Mouse (Mus musculus) regulatory T cell (primary cell): Measurements from ENCODE around the gene Gpa33.

Experiments used
- in situ Hi-C: fragments of 300-600 bp; cut with MboI, MseI; formaldehyde crosslinking; loops from one replicate; pipeline ENCODE4 v1.15.1; 2025; ENCODE audit warnings: high pct_unique_total_duplicates

The Gpa33 gene

GRCm38 (mm10) chr1:166130224-166130860 lies at the start of gene Gpa33:
Gpa33 (plus strand) TSS chr1:166130238.
- in situ Hi-C loops = no loop called here

GRCm38 (mm10) chr1:166088446-166089170 lies 41.4 kb upstream of the Gpa33 start:
- in situ Hi-C loops = no loop called here

DNA sequence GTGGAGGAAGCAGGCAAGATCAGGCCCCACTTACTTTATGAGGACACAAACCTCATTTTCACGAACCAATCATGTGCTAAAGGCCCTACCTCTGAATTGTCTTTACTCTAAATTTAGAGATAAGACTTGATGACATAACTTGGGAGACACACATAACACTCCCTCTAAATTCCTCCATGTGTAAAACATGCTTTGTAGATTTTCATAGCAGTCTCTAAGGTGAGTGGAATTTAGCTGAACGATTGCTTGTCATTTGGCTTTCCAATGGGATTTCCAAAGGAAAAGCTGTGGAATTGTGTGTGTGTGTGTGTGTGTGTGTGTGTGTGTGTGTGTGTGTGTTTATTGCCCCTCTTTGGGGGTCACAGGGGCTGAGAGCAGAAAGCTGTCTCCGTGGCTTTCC lies 40.7 kb upstream of the Gpa33 start:
- in situ Hi-C loops = no loop called here

GRCm38 (mm10) chr1:166089739-166090138 lies 40.3 kb upstream of the Gpa33 start:
- in situ Hi-C loops = no loop called here

GRCm38 (mm10) chr1:166090306-166090705 lies 39.7 kb upstream of the Gpa33 start:
- in situ Hi-C loops = no loop called here

DNA sequence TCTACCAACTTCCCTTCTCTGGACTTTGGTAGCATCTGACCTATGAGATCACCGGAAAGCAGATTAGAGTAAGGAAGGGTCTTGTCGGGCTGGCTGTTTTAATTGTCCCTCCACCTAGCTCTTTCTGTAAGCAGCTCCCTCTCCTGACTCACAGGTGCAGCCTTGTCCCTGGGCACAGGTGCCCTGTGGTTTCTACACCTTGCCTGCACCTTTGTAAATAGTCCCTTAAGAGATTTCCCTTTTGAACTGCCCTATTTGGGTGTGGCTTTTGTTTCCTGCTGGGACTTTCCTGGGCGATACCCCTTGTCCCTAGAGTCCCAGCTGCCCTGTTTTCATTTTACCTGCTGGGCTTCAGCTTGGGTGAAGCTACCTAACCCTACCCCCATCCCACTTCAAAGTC lies 35.6 kb upstream of the Gpa33 start:
- in situ Hi-C loops = no loop called here

- in situ Hi-C loops = no loop called here
Measured at GRCm38 (mm10) chr1:166098120-166098519, 31.9 kb upstream of the Gpa33 start.

DNA sequence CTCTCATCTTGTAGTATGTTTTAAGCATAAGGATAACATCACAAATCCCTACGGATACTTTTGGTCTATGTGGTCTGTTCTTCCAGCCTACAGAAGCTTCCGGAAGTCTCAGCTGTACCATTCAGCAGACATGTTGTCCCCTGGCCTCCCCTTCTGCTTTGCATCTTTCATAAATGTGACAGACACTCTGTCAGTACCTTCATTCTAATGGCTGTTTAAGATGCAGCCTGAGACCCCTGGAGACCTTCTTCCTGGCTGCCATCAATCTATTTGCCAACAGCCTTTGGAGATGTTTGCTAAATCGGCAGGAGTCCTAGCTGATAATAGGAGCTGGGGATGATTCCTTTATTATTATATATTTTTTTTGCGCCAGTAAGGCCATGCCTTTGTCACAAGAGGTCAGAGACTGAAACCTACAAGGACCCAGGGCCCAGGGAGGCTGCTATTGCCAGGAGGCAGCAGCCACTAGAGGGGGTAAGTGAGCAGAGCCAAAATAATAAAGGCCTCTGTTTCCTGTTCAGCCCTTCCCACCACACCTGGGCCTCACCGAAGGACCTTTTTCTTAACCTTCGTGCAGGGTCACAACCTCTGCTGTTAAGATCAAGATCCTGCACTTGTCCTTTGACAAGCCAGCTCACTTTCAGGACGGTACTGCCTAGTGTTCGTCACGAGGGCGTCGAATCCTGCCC lies 27.0 kb upstream of the Gpa33 start:
- in situ Hi-C loops = no loop called here

GRCm38 (mm10) chr1:166104858-166105257 lies 25.2 kb upstream of the Gpa33 start:
- in situ Hi-C loops = no loop called here

DNA sequence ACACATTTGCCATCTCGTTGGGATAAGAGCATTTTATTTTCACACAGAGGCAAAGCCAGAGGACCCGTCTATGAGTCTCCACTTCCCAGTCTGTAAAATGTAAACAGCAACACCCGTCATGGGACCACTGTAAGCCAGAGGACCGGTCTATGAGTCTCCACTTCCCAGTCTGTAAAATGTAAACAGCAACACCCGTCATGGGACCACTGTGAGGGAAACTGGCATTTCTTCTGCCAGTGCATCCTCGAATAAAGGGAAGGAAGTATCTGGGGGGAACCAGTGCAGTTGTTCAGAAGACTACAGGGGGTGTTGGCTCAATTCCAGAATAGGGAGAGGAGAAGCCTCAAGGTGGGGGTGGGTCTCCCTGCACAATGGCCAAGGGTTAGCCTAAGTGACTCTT lies 24.6 kb upstream of the Gpa33 start:
- in situ Hi-C loops = no loop called here

- in situ Hi-C loops = no loop called here
Measured at GRCm38 (mm10) chr1:166114986-166115385, 15.1 kb upstream of the Gpa33 start.

GRCm38 (mm10) chr1:166115719-166116118 lies 14.3 kb upstream of the Gpa33 start:
- in situ Hi-C loops = no loop called here

DNA sequence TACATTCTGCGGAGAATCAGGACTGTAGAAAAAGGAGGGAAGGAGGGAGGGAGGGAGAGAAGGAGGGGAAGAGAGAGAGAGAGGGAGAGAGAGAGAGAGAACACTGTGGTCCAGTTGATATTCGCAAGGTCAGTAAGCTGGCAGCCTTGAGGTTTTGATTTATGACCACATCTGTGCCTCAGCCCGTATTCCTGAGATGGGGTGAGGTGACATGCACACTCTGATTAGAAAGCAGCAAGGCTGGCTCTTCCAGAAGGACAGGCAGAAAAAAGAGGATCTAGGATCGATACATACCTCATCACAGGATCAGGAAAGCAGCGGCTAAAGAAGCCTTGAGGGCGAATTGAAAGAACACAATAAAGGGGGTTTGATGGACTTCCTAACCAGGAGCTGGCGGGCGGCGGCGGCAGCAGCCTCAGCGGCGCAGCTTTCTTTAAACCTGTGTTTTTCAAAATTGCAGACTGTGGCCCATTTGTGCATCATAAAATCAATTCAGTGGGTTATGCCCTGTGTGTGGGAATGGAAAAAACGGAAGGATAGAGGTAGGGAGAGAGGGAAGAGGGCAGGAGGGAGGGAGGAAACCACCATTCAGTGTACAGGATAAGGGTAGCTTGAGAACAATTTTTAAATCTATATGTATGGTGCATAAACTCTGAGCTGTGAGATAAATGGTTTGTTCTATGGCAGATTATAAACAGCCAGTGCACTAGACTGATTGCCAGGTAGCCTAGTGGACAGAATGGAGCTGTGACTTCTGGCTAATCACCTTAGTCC lies 12.0 kb upstream of the Gpa33 start:
- in situ Hi-C loops = no loop called here

DNA sequence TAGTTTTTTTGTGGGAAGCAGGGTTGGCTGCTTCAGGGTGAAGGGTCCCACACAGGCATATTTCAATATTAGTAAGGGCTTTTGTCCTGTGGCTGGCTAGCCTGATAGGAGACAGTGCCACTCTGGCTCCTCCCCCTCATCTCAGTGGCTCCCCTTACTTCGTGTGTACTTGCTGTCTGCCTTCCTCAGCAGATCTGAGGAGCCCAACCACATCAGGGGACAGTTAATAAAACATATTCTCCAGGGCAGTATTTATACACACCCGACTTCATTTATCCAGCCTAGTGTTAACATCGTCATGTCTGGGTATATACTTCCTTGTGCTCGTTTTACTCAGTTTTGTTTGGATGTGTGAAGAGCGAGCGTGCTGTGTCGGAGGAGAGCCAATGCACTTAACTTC lies 7.9 kb upstream of the Gpa33 start:
- in situ Hi-C loops = no loop called here

DNA sequence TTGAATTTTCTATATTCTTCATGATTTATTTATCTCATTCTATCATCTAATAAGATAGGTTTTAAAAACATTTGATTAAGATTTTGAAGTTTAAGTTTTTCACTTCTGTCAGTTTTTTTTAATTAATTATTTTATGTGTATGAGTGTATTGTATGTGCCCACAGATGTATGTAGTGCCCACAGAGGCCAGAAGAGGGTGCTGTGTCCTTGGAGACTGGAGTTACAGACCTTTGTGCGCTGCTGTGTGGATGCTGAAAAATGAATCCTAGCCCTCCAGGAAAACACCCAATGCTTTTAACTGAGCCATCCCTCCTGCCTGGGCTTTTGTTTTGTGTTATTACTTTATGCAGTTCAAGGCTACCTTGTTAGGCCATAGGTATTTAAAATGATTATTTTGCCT lies 7.0 kb upstream of the Gpa33 start:
- in situ Hi-C loops = no loop called here

DNA sequence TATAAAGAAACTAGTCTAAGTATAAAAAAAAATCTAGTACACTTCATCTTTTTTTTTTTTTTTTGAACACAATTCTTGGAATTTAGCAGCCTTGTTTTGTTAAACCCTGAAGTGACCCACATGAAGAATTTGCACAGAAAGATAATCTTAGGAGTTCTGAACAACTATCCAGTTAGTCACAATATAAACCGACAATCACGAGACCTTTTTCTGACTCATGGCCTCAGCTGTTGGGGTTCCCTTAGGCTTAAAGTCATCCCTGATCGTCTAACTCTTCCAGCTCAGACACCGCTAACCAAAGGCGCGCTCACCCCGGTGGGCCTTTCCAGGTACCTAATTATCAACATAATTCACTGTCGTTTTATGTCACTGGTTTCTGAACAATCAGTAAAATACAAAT lies 6.3 kb upstream of the Gpa33 start:
- in situ Hi-C loops = no loop called here

DNA sequence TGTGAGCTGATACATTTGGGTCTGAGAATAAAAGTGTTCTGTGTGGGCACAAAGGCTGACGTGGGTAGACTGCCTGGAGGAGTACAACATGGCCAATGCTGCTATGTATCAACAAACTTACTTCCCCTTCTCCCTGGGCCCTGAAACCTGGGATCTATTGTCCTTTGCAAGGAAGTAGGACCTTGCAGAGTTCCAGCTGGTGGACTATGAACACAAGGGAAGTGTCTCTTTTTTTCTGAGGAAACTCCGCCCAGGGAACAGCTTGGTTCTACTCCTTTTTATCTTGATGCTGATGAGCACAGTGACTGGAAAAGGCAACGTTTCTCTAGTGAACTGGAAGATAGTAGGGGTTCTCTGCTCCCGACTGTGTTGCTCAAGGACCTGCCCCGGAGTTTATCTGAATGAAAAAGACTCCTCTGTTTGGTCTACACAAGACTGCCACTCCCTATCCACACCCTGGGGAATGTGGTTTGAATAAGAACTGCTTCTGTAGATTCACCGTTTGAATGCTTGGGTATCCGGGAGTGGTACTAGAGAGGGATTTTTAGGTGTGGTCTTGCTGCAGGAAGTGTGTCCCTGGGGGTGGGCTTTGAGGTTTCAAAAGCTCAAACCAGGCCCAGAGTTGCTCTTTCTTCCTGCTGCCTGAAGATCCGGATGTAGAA lies 5.0 kb upstream of the Gpa33 start:
- in situ Hi-C loops = no loop called here

DNA sequence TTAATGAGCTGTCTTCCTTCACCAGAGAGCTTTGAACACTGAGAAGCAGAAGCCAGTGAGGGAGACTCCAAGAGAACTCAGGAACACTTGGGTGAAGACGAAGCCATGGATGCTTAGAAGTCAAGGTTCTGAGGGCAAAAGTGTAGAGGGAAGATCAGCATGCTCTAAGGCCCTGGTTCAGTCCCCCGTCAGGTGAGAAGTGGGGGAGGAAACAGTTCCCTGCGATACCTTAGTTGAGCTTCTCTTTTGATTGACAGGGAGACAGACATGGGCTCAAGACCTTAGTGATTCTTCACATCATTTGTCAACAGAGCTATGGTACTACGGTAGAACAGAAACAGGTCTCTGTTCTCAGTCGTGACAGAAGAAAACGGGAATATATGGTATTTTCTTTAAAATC lies 3.7 kb upstream of the Gpa33 start:
- in situ Hi-C loops = no loop called here

DNA sequence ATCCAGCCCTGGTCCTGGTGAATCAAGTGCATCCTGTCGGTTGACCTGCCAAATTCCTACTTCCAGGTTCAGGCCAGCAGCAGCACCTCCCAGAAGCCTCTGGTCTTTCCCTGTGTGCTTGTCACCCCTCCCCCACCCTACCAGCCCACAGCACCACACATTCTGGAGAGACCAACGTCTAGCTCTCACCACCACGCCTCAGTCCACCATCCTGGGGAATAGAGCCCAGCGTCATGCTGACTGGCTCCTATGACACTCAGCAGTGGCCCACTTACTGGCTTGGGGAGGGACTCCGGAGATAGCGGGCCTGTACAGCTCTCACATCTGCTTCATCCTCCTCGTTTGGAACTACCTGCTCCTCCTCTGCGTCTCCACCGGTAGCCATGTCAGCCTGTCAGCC lies 3.2 kb upstream of the Gpa33 start:
- in situ Hi-C loops = no loop called here

DNA sequence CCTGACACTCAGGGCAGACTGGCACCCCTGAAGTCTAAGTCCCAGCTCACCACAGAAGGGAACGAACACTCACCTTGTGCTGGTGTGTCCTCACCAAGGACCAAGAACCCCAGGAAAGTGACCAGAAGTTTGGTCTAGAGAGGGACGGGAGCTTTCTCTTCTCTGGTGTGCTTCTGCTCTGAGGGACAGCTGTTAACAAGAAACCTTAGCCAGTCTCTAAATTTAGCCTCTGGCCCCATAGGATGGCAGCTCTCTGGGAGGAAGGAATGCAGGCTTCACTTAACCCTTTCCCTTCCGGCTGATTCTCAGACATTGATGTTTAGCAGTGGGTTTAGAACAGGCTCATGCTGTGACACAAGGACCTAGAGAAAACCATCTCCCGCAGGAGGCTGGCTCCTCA lies 2.3 kb upstream of the Gpa33 start, which contains the start of gene Dusp27:
TSS of gene Dusp27 (minus strand) at position 204 of the 400 bp plus-strand sequence.
- in situ Hi-C loops = no loop called here

DNA sequence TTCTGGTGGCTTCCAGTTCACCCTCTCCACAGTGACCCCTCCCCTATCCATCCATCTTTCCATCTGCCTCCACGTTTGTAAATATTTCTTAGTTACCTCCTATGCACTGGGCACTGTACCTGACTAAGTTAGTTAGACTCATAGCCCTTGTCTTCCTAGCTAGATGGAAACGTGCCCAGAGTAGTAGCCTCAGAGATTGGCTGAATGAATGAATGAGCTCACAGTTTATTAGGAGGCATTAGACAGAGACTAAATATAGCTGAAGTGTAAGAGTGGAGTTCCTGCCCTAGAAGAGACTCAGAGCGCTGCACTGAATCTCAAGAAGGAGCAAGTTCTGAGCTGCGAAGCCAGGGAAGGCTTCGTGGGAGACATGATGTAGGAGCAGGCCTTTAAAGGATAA lies 1.5 kb upstream of the Gpa33 start:
- in situ Hi-C loops = no loop called here

DNA sequence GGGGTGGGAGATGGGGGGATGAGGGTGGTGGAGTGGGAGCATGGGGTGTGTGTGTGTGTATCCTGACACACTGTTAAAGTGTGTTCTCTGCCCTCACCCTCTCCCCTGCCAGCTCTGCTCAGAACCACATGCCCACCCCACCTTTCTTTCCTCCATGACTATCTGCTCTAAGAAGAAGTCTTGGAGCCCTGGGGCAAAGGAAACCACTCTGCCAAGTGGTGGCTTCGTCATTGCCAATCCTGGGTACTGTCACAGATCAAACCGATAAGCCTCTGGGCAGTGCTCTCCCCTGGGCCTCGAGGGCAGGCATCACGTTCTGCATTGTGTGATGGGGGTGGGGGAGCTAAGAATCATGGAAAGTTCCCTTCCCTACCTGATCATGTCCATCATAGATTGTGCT lies 2.3 kb downstream of the Gpa33 start:
- in situ Hi-C loops = no loop called here
